Mouse (Mus musculus): ENCODE data around the gene M1ap.

The M1ap gene

DNA sequence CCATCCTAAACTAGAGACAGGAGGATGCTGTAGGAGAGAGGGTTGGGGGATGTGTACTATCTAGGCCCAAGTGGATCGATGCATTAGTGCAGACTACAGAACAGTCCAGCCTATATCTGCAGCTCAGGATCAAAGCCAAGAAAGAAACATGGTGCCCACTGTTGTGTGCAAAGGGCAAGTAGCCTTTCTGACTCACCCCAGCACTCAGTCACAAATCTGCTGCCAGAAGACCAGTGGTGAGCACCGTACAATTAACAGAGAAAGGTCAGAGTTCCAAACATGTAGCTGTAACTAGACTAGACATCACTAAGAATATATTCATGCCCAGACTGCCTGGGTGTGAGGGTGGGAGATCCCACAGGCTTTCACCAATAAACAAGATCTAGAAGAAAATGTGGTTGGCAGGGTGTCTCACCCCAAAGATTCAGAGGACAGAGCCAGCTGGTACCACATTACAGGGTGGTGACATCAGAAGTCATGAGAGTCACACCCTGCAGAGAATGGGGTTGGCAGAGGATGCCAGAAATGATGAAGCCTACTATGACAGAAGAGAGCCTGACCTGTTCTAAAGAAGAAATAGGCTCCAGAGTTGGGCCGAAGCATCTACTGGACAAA is 12.0 kb upstream of the M1ap start:
- DNase-seq (ENCODE audit: low read depth) = no peak

DNA sequence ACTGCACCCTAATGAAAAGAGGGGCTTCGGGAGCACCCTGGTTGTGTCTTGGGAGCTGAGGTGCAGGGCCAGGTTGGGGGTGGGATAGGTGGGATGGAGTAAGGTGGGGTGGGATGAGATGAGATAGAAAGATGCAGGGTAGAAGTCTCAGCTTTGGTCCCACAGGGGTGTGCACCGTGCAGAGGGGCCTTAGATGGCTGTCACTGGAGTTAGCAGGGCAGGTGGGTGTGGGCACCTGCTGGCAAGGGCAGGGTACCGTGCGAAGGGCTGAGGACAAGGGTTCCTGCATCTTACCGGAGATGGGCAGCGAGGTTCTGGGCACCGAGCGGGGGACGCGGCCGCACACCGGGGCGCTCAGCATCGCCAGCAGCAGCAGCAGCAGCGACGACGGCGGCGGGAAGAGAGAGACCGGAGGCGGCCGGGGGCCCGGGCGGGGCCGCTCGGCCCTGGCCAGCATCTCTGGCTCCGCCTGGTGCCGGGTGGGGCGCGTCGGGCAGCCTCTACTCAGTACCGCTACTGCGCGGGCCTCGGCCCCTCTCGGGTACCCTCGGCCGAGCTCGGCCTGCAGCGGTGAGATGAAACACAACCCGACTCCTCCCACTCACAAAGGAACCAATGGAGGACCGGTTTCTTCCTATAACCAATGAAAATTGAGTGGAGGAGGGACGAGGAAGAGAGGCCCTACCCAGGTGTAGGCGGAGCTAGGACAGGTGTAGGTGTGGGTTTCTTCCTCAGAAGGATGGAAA is 7.4 kb upstream of the M1ap start, which contains the start of gene Sema4f:
Gene Sema4f, minus strand, starts transcription at position 603 of the 746 bp plus-strand sequence.
- DNase-seq (ENCODE audit: low read depth) = peak; percentile 21

DNA sequence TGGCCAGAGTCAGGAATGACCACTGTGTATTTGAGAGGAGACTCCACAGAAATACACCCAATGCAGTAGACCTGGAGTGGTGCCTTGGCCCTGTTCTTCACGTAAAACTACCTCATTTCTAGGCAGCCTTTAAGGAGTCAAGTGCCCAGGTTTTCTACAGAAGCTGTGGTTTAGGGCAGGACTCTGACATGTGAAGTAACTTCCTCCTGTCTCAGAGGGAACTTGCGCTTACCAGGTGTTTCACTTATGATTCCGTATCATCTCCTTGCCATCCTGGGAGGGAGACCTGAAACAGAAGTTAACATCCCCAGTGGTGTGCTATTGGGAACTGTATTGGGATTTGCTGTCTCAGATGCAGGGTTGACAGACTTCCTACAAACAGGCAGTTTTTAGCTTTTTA is 5.9 kb upstream of the M1ap start:
- no peak for DNase-seq (ENCODE audit: low read depth)

DNA sequence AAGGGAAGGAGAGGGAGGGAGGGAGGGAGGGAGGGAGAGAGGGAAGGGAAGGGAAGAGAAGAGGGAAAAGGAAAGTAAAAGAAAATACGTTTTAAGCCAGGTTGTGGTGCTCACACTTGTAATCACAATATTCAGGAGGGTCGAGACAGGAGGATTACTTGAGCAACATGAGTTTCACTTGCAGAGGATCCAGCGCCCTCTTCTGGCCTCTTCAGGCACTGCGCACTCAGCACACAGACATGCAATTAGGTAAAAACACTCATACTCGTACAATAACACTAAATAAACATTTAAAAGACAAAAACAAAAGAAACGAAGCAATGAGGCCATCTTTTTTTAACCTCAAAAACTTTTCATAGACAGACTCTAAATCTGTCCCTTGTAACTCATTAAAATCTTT is 952 bp upstream of the M1ap start:
- DNase-seq (ENCODE audit: low read depth) = peak; percentile 30

DNA sequence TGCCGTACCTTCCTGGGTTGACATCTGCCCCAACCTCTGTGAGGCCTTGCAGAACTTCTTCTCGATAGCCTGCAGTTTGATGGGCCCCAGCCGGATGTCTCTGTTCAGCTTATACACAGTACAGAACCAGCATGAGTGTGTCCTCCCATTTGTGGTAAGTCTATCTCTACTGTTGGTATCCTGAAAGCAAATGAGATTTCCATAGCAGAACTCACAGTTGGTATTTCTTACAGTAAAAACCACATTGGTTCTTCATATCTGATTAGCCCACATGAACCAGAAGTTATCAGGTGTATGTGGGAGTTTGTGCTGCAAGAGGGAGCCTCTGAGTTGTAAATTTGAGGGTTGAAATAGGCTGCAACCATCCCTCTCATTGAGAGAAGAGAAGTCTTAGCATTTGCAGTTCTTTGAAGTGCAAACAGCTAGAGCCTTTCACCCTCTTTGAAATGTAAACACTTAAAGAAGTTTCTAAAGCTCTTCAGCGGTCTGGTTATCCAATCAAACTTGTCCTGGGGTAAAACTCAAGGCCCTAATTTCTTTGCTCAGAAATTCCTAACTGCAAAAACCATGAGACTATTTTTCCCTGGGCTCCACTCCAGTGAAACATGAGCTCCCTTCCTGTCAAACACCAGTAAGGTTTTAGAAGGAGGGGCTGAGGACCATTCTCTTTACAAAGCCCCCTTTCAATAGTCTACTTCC is 10.0 kb downstream of the M1ap start:
- DNase-seq (ENCODE audit: low read depth) = no peak

DNA sequence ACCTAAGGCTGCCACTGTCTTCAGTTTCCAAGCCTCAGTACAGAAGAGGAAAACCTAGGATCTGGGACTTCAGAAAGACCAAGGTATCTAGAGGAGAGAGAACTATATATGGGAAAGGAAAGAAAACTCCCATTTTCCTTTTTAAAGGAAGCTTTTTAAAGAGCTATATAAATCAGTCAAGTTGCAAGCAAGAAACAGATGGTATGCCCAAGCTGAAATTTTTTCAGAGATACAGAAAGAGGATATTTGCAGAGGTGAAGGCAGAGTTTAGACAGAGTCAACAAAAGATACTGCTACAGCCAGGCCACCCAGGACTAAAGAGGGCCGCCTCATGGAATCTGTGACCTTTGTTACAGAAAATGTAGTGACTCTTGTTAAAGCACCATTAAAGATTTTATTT is 15.0 kb downstream of the M1ap start:
- no peak for DNase-seq (ENCODE audit: low read depth)

DNA sequence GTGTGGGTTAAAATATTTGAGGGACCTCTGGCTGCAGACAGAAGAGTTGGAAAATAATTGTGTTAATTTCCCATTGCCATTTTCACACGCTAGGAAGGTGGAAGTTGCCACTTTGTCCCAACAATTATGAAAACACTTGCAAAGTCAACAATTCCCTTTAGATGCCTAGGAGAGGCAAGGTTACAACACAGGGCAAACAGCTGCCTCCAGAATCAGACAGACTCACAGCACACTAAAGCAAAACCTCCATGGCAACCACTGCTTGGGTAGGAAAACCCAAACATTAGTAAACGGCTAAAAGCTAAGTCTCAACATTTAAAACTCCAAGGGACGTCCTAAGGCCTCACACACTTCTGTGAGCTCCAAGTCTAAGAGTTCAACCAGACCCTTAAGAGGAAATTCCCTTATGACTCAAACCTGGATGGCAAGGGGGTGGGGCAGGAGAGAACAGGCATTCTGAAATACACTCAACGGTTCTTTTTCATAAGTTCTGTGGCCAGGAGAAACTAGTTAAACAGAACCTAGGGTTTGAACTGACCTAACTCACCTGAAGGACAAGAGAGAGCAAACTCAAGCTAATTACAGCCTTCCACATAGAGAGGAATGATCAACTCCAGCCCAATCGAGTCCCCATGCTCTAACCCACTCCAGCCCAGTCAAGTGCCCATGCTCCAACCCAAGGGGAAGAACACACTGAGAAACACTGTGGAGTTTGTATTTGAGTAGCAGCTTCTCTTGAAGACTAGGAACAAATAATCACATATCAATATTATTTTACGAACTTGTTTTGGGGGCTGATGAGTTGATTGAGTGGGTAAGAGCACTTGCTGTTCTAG is 22.8 kb downstream of the M1ap start:
- no peak for DNase-seq (ENCODE audit: low read depth)

DNA sequence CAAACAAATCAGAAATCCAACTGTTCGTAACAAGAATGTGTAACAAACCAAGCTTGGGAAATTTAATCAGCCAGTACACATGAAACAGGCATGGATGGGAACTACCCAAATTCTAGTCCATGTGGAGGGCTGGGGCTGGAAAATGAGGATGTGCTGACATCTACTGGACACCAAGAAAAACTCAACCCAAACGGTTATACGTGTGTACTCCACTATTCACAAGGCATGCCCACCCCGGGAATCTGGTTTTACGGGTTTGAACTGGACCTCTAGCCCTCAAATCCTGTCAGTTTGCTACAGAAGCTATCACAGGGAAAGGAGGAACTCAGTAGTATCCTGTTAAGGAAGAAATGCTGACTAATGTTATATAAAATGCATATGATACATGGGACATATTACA is 24.3 kb downstream of the M1ap start:
- DNase-seq (ENCODE audit: low read depth) = peak; percentile 28

DNA sequence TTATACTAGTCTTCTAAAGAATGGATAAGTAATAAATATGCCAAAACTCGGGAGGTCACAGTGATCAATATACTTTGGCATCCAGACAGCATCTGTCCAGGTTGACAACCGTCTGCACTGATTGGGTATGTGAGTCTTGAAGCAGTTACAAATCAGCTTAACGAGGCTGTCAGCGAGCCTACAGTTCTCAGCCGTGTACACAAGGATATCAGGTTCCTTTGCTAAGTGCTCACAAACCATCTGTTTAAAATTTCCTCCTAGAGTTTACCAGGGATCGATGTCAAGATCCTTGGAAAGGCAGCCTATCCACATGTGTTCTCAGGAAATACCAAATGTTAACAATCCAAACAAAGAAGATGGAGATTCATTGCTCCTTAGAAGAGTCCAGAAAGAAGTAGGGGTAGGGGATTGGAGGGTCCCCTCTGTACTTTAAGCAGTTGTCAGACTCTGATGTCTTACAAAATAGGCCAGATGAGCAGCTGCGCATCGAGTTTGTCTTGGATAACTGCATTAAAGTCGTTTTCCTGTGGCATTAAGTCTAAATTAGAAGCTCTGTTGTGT is 40.8 kb downstream of the M1ap start:
- no peak for DNase-seq (ENCODE audit: low read depth)

DNA sequence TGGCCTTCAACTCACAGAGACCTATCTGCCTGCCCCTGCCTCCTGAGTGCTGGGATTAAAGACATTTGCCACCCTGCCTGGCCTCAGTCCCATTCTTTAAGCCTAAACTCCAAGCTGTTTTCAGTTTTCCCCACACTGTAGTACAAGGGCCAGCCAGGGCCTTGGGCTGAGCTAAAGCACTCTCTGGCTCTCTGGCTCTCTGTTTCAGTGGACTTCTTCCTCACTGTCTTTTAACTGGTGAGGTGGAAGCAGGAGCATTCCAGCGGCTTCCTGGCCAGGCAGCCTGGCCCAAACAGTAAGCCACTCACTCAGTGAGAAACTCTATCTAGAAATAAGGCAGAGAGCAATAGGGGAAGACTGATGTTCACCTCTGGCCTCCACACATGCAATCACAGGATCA is 47.0 kb downstream of the M1ap start:
- DNase-seq (ENCODE audit: low read depth) = no peak

DNA sequence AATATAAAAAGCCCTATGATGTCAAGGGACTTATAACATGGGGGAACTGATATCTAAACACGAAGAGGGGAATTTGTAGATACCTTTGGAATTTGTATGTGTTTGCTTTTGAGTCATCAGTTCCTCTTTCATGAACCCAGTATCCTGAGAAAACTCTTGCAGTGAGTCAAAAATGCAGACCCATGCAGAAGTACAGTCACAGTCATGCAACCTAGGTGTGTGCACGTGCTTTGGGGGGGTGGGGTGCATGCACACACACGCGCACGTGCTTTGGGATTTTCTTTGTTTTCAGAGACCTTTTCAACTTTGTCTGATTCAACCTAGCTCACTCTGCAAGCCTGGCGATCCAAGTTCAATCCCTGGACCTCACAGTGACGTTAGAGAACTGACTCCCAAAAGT is 47.7 kb downstream of the M1ap start:
- no peak for DNase-seq (ENCODE audit: low read depth)

DNA sequence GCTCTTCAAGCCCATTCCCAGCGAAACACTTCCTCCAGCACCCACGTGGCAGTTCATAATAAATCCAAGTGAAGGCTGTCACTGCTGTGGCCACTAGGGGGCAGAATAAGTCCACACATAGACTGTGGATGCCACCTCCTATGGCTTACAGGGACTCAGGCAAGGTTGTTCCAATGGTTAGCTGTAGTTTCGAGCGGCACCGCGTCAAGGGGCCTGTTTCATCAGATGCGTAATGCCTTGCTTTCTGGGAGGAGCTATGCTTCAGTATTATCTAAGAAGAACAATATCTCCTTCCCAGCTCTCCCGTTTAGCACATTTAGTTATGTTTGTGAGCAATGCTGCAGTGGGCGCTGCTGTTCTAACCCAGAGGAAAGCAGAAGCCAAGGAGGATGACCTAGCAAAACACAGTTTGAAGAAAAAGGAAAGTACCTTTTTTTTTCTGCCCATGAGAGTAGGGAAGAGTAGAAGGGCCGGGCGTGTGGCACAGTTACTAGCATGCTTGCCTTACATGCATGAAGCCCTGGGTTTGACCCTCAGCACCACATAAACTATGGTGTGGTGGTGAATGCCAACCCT is 50.1 kb downstream of the M1ap start:
- peak; percentile 94 for DNase-seq (ENCODE audit: low read depth)

DNA sequence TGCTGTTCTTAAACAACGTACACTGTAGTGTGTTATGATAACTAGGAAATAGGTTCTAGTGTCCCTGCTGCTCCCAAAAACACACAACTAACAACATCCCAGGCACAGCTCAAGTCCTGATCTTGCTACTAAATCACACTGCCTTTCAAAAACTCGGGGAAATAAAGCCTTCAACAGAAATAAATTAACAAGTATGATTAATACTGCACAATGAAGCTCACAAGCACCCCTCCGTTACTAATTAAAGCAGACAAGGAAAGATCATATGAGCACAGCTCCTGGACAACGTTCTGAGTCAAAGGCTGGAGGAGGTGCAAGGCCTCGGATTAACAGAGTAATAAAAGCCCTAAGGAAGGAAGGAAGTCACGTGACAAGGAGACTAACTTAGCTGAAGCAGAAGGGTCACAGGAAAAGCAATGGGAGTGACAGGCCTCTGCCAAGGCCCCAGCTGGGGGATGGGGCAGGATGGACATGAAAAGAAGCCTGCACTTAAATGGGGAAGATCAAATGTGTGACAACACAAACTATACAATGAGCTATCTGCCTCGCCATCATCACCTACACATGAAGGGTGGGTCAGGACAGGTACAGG is 50.9 kb downstream of the M1ap start:
- DNase-seq (ENCODE audit: low read depth) = no peak

DNA sequence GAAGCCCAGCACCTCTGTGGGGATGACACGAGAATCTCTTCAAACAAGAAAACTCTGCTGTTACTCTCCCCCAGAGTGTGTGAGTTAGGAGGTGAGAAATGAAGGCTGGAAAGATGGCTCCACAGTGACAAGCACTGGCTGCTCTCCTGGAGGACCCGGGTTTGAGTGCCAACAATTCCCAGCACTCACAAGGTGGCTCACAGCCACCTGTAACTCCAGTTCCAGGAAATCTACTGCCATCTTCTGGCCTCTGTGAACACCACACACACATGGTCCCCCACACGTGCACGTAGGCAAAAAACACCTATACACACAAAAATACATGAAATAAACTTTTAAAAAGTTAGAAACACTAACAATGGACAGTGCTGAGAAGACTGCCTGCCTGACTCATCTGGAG is 51.6 kb downstream of the M1ap start:
- no peak for DNase-seq (ENCODE audit: low read depth)

DNA sequence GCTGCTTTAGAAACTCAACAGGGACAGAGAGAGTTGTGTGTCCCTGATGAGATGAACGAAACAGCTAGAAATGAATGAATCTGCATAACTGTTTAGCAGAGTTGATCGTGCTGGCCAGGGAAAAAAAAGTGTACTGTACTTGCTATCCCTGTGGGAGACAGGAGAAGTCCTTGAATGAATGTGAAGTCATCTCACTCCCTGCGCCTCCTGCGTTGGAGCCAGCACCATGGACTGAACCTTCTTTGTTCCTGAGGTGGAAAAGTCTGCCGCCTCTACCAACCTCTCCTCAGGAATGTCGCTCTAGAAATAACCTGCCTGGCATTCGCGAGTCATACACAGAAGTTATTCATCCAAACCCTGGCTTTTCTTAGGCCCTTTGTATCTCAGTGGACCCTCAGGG is 53.3 kb downstream of the M1ap start:
- DNase-seq (ENCODE audit: low read depth) = no peak

DNA sequence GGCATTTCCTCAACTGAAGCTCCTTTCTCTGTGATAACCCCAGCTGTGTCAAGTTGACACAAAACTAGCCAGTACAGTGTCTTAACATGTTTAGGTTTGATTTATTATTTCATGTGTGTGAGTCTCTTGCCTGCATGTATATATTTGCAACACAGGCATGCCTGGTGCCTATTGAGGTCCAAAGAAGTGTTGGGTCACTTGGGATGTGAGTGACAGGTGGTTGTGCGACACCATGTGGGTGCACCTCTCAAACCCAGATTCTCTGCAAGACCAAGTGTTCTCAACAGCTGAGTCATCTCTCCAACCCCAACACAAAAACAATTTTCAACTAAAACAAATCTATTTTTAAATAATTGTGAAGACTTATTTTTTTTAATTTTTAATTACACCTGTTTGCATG is 56.4 kb downstream of the M1ap start:
- no peak for DNase-seq (ENCODE audit: low read depth)

DNA sequence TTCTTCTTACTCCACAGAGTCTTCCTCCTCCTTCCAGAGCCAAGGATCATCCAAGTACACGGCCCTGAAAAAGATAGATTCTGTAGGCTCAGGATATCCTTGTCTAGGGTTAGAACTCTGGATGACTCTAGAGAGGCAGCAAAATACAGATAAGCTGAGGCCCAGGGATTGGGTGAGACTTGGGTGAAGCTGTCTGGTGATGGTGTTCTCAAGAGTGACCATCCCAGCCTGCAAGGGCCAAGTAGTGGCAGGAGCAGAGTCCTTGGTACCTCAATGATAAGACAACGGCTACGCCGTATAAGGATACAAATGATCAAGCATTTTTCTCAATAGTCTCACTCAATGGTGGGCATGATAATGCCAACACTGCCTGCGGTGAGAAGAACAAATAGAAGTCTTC is 57.1 kb downstream of the M1ap start:
- no peak for DNase-seq (ENCODE audit: low read depth)

DNA sequence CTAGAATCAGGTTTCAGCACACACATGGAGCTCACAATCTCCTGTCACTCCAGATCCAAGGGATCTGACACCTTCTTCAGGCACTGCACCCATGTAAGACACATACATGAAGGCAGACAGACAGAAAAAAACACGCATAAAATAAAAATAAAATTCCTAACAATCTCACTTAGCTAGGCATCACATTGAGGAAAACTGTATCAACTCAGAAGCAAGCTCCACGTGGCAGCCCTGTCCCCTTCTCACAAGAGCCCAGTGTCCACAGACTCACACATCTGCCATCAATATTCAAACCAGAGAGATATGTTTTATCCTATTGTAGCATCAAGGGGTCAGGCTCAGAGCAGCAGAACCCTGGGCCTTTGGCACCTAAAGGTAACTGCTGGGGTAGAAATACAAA is 57.6 kb downstream of the M1ap start:
- DNase-seq (ENCODE audit: low read depth) = no peak

DNA sequence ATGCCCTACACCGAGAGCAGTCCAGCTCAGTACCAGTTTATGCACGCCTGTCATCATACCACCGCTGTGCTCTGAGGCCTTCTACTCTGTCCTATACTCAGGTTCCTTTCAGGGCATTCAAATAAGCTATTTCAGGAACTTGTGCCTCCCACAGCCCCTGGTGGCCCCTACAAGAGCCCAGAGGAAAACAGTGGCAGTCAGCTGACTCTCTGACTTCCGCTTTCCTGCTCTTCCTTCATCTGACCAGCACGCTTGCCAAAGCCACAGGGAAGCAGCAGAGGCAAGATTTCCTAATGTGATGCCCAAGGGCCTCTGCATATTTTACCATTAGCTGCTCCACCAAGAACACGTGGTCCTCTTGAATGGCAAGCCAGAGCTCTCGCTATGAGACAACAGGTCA is 58.2 kb downstream of the M1ap start:
- DNase-seq (ENCODE audit: low read depth) = no peak

DNA sequence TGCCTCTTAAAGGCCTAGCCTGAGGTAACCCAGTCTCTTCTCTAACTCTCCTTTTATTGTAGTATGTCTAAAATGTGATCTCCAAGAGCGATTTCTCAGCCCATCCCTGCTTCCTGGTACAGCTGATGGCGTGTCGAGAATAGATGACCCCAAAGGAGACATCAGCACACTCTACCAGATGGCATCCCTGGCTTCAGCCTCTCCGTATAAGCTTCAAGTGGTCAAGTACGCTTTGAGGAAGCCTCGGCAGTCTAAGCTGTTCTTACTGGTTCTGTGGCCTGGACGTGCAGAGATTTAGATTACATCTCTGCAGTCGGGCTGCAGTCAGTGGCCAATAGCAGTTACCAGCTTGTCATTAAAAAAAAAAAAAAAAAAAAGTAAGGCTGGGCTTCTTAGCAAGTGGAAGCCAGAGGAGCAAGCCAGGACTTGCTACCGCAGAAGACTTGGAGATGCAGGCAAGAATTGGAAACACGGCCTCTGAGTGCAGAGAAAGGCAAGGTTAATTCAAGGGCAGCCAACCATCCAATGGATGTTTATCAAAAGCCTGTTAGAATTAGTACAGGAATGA is 58.8 kb downstream of the M1ap start:
- no peak for DNase-seq (ENCODE audit: low read depth)

DNA sequence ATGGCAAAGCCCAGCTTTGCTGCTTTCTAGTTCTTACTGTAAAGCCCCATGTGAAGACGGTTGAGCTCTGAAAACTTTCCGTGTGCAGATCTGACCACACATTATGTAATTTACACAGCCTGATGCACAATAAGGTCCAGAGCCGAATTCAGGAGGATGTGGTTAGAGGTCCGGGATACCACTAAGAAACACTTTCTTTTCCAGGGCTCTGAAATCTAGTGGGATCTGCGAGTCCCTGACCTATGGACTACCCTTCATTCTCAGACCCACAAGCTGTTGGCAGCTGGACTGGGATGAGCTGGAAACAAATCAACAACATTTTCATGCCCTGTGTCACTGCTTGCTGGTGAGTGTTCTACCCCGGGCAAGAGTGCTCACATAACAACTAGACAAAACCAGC is 59.4 kb downstream of the M1ap start:
- no peak for DNase-seq (ENCODE audit: low read depth)

All from c-Kit-positive CD71-positive TER-119-negative erythroid progenitor cells, embryonic 14.5 days (primary cell).